Mouse (Mus musculus): ENCODE results near the gene Cidec. TPM values are rescaled to one million over a fixed set of nuclear protein-coding genes. Genes with fewer than 3 reads are reported as not detected.

Cidec gene
- 31.0 and 68.5 TPM in 2 replicates for polyA plus RNA-seq (2012; rRNA removed)

DNA sequence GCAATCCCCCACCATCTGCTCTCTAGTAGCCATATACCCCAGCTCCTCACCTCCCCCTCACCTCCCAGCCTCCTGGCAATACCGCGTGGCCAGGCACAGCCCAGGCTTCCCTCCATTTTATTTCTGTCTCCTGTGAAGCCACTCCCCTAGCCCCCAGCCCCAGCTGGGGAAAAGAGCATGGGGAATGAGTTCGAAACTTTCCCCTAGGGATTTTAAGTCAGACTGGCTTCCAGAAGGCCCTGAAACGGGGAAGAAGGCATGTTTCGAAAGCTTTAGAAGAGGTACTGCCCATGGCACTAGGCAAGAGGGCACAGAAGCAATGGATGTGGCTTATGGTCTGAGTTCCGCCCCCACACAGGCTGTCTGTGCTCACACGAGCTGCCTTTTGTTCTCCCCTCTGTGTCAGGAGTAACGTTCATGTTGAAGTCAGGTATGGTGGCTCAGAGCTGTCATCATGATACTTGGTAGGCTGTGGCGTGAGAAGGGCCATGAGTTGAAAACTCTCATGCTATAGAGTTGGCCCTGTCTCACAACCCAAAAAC lies at the start of gene Cidec:
Cidec (minus strand) TSS at position 97 of the 542 bp plus-strand sequence.
- no peak for DNase-seq (ENCODE audit: low spot score)

GRCm38 (mm10) chr6:113483729-113484128 lies 48.2 kb upstream of the Cidec start:
- no peak for DNase-seq (ENCODE audit: low spot score)

- DNase-seq (ENCODE audit: low spot score): peak; percentile 76
Measured at GRCm38 (mm10) chr6:113483100-113483615, 47.6 kb upstream of the Cidec start, which contains the start of gene Creld1. TSS of gene Creld1 (plus strand) at chr6:113483297.

- no peak for DNase-seq (ENCODE audit: low spot score)
Measured at GRCm38 (mm10) chr6:113482477-113483099, 47.0 kb upstream of the Cidec start.

- DNase-seq (ENCODE audit: low spot score): no peak
Measured at GRCm38 (mm10) chr6:113480555-113481373, 45.2 kb upstream of the Cidec start.

DNA sequence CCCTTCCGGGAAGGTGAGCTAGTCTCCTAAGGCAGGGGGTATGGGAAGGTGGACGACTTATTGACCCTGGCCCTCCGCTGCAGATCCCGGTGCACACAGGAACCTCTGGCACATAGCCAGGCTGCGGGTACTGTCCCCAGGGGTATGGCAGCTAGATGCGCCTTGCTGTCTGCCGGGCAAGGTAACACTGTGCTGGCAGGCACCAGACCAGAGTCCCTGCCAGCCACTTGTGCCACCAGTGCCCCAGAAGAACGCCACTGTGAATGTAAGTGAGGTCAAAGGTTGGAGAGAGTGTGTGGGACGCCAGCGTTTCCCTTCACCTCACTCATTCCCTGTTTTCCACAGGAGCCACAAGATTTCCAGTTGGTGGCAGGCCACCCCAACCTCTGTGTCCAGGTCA lies 43.3 kb upstream of the Cidec start:
- no peak for DNase-seq (ENCODE audit: low spot score)

- DNase-seq (ENCODE audit: low spot score): no peak
Measured at GRCm38 (mm10) chr6:113477353-113477752, 41.8 kb upstream of the Cidec start.

- no peak for DNase-seq (ENCODE audit: low spot score)
Measured at GRCm38 (mm10) chr6:113473715-113474114, 38.2 kb upstream of the Cidec start.

DNA sequence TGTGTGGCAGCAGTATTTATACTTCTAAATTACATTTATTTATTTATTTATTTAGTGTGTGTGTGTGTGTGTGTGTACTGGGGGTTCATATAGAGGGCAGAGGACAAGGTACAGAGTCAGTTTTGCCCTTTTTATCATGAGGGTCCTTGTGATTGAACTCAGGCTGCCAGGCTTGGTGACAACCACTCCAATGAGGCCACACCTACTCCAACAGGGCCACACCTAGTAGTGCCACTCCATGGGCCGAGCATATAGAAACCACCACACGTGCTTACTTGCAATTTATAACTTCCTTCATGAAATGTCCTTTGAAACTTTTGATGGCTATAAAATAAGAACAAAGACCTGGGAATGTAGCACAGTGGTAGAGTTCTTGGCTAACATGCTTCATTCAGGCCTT lies 37.7 kb upstream of the Cidec start:
- no peak for DNase-seq (ENCODE audit: low spot score)

DNA sequence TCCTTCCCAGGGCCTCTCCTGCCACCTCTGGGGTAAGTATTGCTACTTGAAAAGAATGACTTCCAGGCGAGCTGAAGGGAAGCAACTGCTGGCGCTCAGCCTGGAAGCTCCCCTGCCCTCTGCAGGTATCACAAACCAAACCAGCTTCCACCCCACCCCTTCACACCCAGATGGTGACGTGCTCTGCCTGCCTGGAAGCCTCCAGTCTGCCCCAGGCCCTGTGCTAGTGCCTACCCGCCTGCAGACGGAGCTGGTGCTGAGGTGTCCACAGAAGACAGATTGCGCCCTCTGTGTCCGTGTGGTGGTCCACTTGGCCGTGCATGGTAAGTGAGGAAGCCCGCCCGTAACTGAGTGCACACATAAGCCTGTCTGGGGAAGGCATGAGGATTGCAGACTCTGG lies 36.5 kb upstream of the Cidec start:
- no peak for DNase-seq (ENCODE audit: low spot score)

DNA sequence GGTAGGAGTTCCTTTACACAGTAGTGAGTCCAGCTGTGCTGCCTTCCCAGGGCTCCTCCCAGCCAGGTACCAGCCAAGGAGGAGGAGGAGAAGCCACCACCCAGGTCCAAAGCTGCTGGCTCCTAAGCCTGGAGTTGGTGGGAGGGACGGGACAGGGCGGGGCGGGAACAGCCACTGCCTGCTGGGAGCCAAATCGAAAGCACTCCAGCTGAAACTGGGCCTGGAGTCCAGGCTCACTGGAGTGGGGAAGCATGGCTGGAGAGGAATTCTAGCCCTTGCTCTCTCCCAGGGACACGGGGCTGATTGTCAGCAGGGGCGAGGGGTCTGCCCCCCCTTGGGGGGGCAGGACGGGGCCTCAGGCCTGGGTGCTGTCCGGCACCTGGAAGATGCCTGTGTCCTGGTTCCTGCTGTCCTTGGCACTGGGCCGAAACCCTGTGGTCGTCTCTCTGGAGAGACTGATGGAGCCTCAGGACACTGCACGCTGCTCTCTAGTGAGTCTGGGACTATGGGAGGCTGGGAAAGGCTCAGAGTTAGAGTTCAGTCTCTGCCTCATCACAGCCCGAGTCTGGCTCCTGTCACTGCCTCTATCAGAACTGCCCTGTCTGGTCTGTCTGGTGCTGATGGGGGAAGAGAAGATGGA lies 35.9 kb upstream of the Cidec start, which contains the start of gene Il17rc:
Il17rc (plus strand) TSS at position 131 of the 640 bp plus-strand sequence.
- DNase-seq (ENCODE audit: low spot score): no peak

DNA sequence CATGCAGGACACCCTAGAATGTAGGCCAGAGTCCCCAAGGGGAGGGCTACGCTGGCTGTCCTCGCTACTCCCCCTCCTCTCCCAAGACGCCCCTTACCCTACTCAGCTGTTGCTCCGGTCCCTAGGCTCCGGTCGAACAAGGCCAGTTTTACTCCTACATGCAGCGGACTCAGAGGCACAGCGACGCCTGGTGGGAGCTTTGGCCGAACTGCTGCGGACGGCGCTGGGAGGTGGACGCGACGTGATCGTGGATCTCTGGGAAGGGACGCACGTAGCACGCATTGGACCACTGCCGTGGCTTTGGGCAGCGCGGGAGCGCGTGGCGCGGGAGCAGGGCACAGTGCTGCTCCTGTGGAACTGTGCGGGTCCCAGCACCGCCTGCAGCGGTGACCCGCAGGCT lies 33.9 kb upstream of the Cidec start:
- peak; percentile 72 for DNase-seq (ENCODE audit: low spot score)

DNA sequence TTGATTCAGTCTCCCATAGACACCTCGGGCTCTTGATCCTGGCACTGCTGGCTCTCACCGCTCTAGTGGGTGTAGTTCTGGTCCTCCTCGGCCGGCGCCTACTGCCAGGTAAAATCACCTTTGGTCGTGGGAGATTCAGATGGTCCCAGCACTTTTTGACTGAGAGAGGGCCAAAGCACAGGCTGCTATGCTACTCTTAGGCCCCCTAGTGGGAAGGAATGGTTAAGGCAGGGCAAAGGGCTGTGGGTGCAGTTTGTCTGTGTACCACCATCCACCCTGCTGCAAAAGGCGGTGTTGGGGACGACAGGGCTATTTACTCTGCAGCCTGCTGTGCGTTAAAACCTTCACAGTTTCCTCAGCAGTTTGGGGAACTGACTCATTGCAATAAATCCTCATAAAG lies 33.5 kb upstream of the Cidec start:
- no peak for DNase-seq (ENCODE audit: low spot score)

DNA sequence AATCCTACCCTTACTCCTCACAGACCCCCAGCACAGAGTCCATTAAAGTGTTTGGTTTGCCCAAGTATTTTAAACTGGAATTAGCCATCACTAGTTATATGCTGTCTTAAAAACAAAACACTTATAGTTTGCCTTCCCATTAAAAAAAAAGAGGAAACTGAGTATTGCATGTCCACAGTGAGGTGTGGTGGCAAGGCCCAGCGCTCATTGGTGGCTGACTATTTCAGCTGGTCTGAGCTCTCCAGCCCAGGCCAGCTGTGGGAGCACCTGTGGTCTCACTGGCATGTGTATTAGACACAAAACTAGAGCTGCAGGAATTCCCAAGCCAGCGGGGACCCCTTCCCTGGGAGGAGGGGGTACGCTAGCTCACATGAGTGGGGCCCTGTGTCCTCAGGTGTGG lies 33.0 kb upstream of the Cidec start:
- no peak for DNase-seq (ENCODE audit: low spot score)

DNA sequence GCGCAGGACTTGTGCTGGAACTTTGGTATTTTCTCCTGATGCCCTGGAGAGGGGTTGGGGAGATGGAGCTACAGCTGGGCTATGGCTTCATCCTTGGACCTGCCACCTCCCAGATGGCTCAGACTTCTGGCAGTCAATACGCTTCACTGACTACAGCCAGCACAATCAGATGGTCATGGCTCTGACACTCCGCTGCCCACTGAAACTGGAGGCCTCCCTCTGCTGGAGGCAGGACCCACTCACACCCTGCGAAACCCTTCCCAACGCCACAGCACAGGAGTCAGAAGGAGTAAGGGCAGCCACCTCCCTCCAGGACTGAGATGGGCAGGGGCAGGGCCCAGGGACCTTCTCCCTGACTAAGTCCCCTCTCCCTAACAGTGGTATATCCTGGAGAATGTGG lies 30.0 kb upstream of the Cidec start:
- DNase-seq (ENCODE audit: low spot score): no peak

- no peak for DNase-seq (ENCODE audit: low spot score)
Measured at GRCm38 (mm10) chr6:113464040-113464439, 28.5 kb upstream of the Cidec start.

DNA sequence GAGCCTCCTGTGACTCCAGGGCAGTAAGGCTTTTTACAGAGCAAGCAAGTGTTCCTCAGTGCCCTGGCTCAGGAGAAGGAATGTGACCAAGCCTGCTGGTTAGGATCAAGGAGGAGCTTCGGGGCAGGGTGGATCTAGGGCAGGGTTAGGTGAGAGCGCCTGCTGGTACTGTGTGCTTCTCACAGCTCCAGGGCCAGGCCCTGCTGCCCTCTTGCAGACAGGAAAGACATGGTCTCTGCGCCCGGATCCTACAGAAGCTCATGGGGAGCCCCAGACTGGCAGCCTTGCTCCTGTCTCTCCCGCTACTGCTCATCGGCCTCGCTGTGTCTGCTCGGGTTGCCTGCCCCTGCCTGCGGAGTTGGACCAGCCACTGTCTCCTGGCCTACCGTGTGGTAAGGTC lies 23.1 kb upstream of the Cidec start:
- peak; percentile 65 for DNase-seq (ENCODE audit: low spot score)

GRCm38 (mm10) chr6:113457952-113458534 lies 22.5 kb upstream of the Cidec start, which contains the start of gene Il17re:
TSS of gene Il17re (plus strand) at chr6:113458484.
- DNase-seq (ENCODE audit: low spot score): no peak

DNA sequence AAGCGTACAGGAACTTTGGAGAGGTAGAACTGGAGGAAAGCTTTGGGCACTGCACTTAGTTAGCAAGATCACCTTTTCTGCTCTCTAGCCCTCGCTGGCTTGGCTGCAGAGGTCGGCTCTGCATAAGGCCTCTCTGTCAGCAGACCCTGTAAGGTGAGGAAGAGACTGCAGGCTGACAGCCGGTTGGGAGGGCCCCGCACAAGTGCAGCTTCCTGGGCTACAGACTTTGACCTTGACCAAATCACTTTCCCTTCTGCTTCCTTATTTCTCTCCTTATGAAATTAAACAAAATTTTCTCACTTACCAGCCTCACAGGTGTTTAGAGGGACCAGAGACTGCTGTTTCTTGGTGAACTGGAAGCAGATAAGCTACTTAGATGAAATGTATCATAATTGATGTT lies 19.4 kb upstream of the Cidec start:
- DNase-seq (ENCODE audit: low spot score): no peak

DNA sequence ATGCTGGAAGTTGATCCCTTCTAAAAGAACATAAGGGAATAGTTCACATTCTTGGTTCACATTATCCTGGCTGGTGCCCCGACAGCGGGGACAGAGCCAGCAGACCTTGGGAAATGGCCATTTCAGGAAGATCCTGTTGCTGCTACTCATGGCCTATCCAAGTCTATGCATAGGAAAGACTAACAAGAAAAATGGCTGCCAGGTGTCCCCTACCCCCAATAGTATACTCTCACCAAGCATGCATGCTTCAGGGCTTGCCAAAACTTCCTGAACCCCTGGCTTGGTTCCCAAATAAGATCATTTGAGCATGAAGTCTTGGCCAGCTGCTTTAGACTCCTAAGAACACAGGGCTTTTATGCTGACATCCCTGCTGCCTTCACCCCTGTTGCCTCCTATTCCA lies 16.3 kb upstream of the Cidec start:
- no peak for DNase-seq (ENCODE audit: low spot score)

DNA sequence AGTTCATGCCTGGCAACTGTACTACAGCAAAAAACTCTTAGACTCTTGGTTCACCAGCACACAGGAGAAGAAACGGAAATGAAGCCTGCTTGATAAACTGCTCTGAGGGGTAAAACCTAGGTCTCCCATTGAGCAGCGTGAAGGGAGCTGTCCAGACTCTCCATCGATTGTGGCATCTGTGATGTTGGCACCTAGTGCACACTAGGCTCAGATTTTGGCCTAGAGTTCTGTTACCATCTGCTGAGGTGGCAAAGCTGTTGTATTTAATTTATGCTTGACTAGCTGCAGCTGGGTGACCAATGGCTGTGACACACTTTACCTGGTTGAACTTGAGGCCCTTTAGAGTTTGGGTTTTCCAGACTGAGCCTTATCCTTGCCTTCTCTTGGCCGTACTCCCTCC lies 12.1 kb upstream of the Cidec start:
- DNase-seq (ENCODE audit: low spot score): no peak

Data from urinary bladder, adult 2 months (tissue).